Mouse (Mus musculus) gastrocnemius, adult 8-10 months (tissue): Measurements from ENCODE around the gene Gm35315. TPM values are rescaled to one million over a fixed set of nuclear protein-coding genes. Genes with fewer than 3 reads are reported as not detected.
"Not testable (repeated sequence)": the region's sequence is repeated elsewhere in the genome, so short reads cannot be mapped to it uniquely, and the experiment has no call there.

Experiments
- DNase-seq, 2 experiments: peaks; one replicate each; pipeline ENCODE4 v3.0.0; 2022; ENCODE audit warnings: low spot score in 2 of 2
- total RNA-seq, 4 experiments: library from RNA; stranded (reverse); gene quantifications; 2 replicates each; pipeline ENCODE4 v1.2.4; 2022

The Gm35315 gene
- total RNA-seq, 4 experiments from 2014 or later, result 0.27 to 0.49 (median 0.34) TPM

DNA sequence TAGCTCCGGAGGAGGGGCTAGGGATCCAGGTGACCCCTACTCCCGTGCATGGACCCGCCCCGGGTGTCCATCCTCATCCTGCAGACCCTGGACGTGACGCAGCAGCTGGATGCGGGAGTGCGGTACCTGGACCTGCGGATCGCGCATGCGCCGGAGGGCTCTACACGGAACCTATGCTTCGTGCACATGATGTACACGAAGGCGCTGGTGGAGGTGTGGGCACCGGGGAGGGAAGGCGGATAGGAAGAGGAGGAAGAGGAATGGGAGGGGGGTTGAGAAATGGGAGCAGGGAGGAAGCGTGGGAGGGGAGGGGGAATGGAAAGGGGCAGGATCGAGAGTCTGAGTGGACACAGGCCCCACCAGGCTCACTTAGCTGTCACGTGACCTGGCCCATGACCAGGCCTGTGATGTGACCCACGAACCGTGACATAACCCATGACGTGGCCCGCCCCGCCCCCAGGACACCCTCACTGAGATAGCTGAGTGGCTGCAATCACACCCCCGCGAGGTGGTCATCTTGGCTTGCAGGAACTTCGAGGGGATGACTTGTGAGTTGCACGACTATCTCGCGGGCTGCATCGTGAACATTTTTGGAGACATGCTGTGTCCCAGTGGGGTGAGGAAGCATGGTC, 7.6 kb upstream of the Gm35315 start:
- DNase-seq, result peak in 1 of 2 experiments; percentile 15

DNA sequence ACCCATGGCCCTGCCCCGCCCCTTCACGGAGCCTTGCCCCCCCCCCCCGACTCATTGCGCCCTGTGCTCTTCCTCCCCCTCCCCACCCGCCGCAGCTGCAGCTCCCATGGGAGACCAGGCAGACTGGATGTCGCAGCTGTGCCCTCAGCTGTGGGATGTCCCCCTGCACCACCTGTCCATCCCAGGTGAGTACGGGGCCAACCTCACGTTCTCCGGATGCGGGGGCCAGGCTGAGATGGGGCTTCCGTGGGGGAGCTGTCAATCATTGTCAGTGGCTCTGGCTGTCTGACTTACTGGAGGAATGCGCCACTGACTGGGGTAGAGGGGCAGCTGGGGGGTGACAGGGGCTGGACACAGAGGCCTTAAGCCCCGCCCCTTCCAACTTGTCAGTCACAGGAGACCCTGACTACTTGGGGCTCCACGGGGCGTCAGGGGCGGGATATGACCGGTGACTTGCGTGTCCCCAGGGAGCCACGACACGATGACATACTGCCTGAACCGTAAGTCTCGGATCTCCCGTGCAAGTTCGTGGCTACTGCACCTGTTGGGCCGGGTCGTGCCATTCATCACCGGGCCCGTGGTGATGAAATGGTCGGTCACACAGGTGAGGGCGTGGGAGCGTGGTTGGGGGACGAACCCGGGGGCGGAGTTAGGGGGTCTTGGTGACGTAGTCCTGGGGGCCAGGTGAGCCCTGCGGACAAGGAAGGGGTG, 6.9 kb upstream of the Gm35315 start:
- peak in 1 of 2 experiments; percentile 7 for DNase-seq

DNA sequence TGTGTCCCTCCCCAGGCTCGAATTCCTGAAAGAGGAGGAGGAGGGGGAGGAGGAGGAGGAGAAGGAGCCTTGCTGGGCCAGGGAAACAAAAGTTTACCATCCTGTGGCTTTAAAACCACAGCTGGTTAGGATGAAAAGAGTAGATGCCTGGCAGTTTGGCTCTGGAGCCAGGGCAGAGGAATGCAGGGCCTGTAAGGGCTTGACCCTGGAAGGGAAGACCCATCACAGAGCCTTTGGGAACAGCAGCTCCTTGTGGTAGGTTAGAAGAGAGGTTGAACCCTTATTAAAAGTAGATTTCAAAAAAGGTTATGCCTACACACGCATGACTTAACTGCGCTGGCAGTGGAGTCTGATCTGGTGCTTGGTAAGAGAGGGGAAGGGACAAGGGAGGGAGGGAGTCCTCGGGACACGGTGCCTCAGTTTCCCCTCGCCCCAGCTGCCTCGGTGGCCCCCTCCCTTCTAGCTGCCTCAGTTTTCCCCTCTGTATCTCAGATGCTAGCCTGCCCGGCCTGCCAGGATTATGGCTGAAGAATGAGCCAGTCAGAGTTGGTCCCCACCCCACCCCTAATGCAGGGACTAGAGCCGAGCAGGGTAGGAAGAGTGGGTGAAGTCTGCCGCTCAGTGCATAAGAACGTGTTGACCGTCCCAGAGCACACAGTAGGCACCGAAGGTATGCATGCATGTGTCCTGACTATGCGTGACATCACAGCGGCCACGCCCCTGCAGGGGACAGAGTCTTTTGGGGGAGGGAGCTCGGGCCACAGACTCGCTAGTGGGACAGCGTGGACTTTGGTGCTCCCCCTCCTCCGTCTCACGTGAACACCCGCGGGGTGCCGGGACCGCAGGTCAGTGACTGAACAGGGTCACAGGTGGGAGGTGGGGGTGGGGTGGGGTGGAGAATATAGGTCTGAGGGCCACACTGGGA, 5.7 kb upstream of the Gm35315 start, which contains the start of gene Plcxd1:
TSS of gene Plcxd1 (plus strand) at position 314 of the 925 bp plus-strand sequence.
- peak in 1 of 2 experiments; percentile 2 for DNase-seq

DNA sequence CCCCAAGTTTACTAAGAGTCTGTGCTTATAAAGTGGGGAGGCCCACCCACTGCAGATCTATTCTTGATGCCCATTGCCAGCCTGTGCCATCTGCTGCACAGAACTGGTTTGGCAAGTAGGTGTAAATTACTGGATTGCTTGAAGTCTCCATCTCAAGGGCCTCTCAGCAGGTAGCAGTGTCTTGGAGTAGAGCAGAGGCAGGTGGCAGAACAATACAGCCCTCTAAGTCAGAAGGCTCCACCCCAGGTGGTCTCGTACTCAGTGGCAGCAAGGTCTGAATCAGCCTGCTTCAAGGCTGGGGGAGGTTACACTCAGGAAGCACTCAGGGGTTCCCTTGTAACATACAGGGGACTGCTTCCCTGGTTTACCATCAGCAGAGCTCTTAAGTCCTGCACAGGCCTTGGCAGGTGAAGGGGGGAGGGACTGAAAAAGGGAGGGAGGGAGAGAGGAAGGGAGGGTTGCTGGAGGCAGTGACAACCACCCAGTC, 4.8 kb upstream of the Gm35315 start:
- DNase-seq, result no peak

DNA sequence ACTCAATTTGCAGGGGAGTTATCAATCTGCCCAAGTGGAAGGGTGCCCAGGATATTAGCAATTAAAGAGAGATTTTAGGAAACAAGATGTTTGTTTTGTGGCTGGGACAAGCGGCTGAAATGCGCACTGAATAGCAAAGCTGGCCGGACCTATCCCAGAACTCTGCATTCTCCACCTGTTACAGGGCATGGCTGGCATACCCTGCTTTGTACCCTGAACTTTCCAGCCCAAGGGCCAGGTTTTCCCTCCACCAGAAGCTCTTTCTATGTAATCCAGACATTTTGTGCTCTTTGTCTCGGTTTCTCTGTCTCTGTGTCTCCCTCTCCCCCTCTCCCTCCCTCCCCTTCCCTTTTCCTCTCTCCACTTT, 610 bp upstream of the Gm35315 start:
- no peak for DNase-seq

DNA sequence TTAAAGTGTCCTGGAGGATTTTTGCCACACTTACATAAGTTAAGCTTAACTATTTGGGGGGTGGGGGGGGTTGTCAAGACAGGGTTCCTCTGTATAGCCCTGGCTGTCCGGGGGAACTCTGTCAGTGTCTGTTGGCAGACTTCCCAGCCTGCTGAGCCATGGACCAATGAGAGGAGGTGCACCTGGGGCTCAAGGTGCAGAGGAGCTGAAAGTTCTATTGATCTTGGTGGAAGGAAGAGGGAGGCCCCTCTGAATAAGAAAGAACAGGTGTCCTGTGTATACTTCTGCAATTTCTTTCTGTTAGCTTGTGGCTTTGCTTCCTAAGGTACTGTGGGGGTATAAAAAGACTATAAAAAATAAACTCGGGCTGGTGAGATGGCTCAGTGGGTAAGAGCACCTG, 2.7 kb downstream of the Gm35315 start:
- DNase-seq, result no peak

DNA sequence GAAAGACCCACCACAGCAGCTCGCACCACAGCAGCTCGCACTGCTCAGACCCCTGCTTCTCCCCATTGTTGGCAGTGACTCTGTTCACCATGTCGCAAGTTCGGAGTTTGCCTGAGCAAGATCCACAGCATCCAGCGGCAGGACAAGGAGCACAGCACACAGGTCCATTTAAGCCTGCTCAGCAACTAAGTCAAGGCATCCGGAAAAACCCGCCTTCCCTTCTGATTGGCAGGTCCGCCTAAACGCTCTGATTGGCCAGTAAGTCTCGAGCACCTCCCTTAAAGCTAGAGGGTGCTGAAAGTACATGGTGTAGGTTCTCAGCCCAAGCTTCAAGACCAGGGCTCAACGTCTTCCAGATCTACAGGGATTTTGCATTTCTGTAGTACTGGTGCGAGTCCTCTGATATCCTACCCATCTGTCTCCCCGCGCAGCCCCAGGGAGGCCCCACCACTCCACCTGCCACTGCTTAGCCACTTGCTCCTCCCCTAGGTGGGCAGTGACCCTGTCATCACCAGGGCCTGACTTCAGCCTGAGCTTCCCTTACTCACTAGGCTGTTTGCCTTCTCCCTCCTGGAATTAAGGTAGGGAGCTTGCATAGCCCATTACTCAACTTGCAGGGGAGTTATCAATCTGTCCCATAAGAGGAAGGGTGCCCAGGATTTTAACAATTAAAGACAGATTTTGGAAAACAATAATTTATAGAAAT, 7.9 kb downstream of the Gm35315 start:
- no peak for DNase-seq

DNA sequence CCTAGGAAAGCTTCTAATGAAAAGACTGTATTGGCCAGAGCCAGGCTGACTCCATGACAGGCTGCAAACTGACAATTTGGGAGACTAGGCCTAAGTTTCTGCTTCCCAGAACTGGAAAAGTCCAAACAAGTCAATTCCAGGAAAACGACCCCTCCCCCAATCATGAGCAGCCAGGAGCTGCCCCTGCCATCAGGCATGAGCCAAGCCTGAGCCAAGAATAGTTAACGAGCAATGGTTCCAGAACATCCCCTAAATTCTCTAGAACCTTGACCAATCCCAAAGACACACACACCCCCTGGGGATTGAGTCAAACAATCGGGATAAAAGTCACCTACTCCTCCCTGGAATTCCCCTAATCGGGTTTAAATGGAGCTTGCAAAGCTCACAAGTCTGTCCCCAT, 11.3 kb downstream of the Gm35315 start:
- DNase-seq, result no peak

DNA sequence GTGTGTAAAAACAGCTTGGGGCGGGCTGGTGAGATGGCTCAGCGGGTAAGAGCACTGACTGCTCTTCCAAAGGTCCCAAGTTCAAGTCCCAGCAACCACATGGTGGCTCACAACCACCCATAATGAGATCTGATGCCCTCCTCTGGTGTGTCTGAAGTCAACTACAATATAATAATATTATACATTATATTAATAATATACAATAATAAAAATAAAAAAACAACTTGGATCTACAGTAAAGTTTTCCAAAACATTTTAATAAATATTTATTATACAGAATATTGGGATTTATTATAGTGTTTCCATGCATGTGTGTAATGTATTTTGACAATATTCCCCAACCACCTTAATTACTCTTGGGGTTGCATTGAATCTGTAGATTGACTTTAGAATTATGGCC, 21.8 kb downstream of the Gm35315 start, which contains the start of gene Gm17655:
TSS of gene Gm17655 (minus strand) at position 101 of the 400 bp plus-strand sequence.
- DNase-seq, result not testable (repeated sequence)

DNA sequence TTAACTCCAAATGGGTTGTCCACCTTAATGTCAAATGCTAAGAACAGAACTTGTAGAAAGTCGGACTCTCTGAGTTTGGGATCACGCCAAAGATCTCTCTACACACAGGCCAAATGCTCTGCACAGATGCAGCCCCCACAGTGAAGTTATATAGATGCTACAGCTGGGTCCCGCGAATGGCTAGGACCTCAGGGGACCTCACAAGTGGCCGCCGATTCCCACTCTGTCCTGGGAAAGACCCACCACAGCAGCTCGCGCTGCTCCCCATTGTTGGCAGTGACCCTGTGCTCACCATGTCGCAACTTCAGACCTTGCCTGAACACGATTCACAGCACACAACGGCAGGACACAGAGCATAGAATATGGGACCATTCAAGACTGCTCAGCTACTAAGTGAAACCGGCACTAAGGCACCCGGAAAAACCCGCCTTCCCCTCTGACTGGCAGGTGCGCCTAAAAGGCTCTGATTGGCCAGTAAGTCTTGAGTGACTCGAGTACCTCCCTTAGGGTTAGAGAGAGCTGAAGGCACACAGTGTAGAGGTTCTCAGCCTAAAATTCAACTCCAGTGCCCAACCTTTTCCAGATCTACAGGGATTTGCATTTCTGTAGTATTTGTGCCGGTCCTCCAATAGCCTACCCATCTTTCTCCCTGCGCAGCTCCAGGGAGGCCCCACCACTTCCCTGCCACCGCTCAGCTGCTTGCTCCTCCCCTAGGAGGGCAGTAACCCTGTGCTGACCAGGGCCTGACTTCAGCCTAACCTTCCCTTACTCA, 36.4 kb downstream of the Gm35315 start:
- DNase-seq, result peak; percentile 66 to 67

Other genes starting within 250 kb of the Gm35315 start
- gene Gm15446, start 171.0 kb downstream of the Gm35315 start, total RNA-seq, result 1 to 10 TPM; 3.8 to 7.8 (median 5.5) TPM
- gene Zfp932, start 97.9 kb downstream of the Gm35315 start, total RNA-seq, result 1 to 10 TPM; 7.7 to 9.9 (median 8.6) TPM
- 1 to 10 TPM in 3 of 4 experiments, under 1 TPM in 1; 0.65 to 2.5 (median 1.8) TPM for gene Gm17655, start 21.9 kb downstream of the Gm35315 start, total RNA-seq
- not detected for gene Plcxd1, start 5.5 kb upstream of the Gm35315 start, total RNA-seq
- 10 to 100 TPM; 10.9 to 20.6 (median 13.5) TPM for gene Gtpbp6, start 13.8 kb upstream of the Gm35315 start, total RNA-seq
- 1 to 10 TPM; 3.5 to 5.4 (median 4.3) TPM for gene Zfp605, start 15.7 kb upstream of the Gm35315 start, total RNA-seq
- 10 to 100 TPM in 3 of 4 experiments, 1 to 10 TPM in 1; 9.0 to 12.7 (median 12.0) TPM for gene Chfr, start 41.4 kb upstream of the Gm35315 start, total RNA-seq
- 10 to 100 TPM; 44.1 to 52.7 (median 50.0) TPM for gene Golga3, start 82.3 kb upstream of the Gm35315 start, total RNA-seq
- gene Ankle2, start 136.6 kb upstream of the Gm35315 start, total RNA-seq, result 10 to 100 TPM; 30.9 to 39.7 (median 33.5) TPM
- gene Pgam5, start 175.5 kb upstream of the Gm35315 start, total RNA-seq, result 10 to 100 TPM; 25.4 to 30.6 (median 28.3) TPM
- gene Pxmp2, start 191.8 kb upstream of the Gm35315 start, total RNA-seq, result 10 to 100 TPM; 38.1 to 54.8 (median 44.5) TPM
- gene Pole, start 191.9 kb upstream of the Gm35315 start, total RNA-seq, result 1 to 10 TPM in 3 of 4 experiments, under 1 TPM in 1; 0.99 to 2.5 (median 1.5) TPM
- not detected for gene P2rx2, start 248.8 kb upstream of the Gm35315 start, total RNA-seq